Mouse (Mus musculus) heart, embryonic 13.5 days (tissue): ENCODE data around the gene Ifi207. TPM values are rescaled to one million over a fixed set of nuclear protein-coding genes. Genes with fewer than 3 reads are reported as not detected.

Experiments
- polyA plus RNA-seq: library from polyadenylated mRNA; unstranded; fragments of >200 nt; fragmentation: Nextera tagmentation; extraction: Ambion mirVana; gene quantifications from 2 replicates; pipeline ENCODE4 v1.2.1, GENCODE M21; 2015

Gene Ifi207
- polyA plus RNA-seq, 1 experiment from 2014 or later: 1.1 TPM

Other genes starting within 250 kb of the Ifi207 start
- not detected in 2 replicates for gene Ifi214, start 205.8 kb downstream of the Ifi207 start, polyA plus RNA-seq
- 0.10 and 0.11 TPM in 2 replicates for gene Ifi213, start 142.5 kb downstream of the Ifi207 start, polyA plus RNA-seq
- gene Ifi209, start 110.8 kb downstream of the Ifi207 start, polyA plus RNA-seq: 0.05 and 0.24 TPM in 2 replicates
- not detected in 2 replicates for gene Ifi208, start 68.1 kb downstream of the Ifi207 start, polyA plus RNA-seq
- gene Ifi204, start 25.2 kb upstream of the Ifi207 start, polyA plus RNA-seq: 1.1 and 1.5 TPM in 2 replicates
- gene Ifi211, start 171.3 kb upstream of the Ifi207 start, polyA plus RNA-seq: 3.6 and 3.9 TPM in 2 replicates
- gene Mndal, start 200.7 kb upstream of the Ifi207 start, polyA plus RNA-seq: 3.2 and 4.1 TPM in 2 replicates
- 0.52 TPM in 2 replicates for gene Ifi203, start 200.9 kb upstream of the Ifi207 start, polyA plus RNA-seq
- not detected in 2 replicates for gene Ifi202b, start 241.0 kb upstream of the Ifi207 start, polyA plus RNA-seq